Mouse (Mus musculus) neural tube, embryonic 11.5 days (tissue): Measurements from ENCODE around the gene D5Ertd579e. TPM values are rescaled to one million over a fixed set of nuclear protein-coding genes. Genes with fewer than 3 reads are reported as not detected.

ENCODE experiments used
- ATAC-seq: fragments of 200-750 bp; cut with Nextera tagmentation; 2 replicates; pipeline ENCODE4 v1.8.0; 2017; ENCODE audit warnings: moderate number of reproducible peaks, mild to moderate bottlenecking, moderate TSS enrichment, moderate library complexity; ENCODE audit not compliant: insufficient read depth, low FRiP score, low TSS enrichment
- DNase-seq: peaks from one replicate; pipeline ENCODE4 v3.0.0-alpha.2; 2015; ENCODE audit warnings: low spot score
- H3K27ac ChIP-seq: fragments of 300-500 bp; sonication (generic); 2 replicates; pipeline ENCODE4 v1.5.1; 2014; ENCODE audit warnings: low read depth, mild to moderate bottlenecking, low read length
- H3K27me3 ChIP-seq: fragments of 300-500 bp; sonication (generic); 2 replicates; pipeline ENCODE4 v1.6.1; 2014; ENCODE audit warnings: mild to moderate bottlenecking, low read length, mixed read lengths; ENCODE audit not compliant: control insufficient read depth, insufficient read depth
- H3K36me3 ChIP-seq: fragments of 300-500 bp; sonication (generic); 2 replicates; pipeline ENCODE4 v1.6.1; 2014; ENCODE audit warnings: mild to moderate bottlenecking, low read length, moderate library complexity, mixed read lengths; ENCODE audit not compliant: control insufficient read depth, insufficient read depth
- H3K4me1 ChIP-seq: fragments of 300-500 bp; sonication (generic); 2 replicates; pipeline ENCODE4 v1.6.1; 2014; ENCODE audit warnings: low read length, mixed read lengths; ENCODE audit not compliant: control insufficient read depth, insufficient read depth
- H3K4me2 ChIP-seq: fragments of 300-500 bp; sonication (generic); 2 replicates; pipeline ENCODE4 v1.6.1; 2014; ENCODE audit warnings: low read depth, mild to moderate bottlenecking, moderate library complexity
- H3K4me3 ChIP-seq: fragments of 300-500 bp; sonication (generic); 2 replicates; pipeline ENCODE4 v1.5.1; 2014; ENCODE audit warnings: low read depth, low read length
- H3K9ac ChIP-seq: fragments of 300-500 bp; sonication (generic); 2 replicates; pipeline ENCODE4 v1.6.1; 2014; ENCODE audit warnings: mild to moderate bottlenecking, low read length
- H3K9me3 ChIP-seq: fragments of 300-500 bp; sonication (generic); 2 replicates; pipeline ENCODE4 v1.6.1; 2016; ENCODE audit warnings: low read length; ENCODE audit not compliant: control insufficient read depth
- WGBS: fragments of 180-500 bp; shearing (Covaris S2); extraction: QIAGEN DNeasy Blood & Tissue Kit; methylation state at CpG from one replicate; pipeline ENCODE4 v1.1.7; 2014; 5-methylcytosine and 5-hydroxymethylcytosine counted together
- polyA plus RNA-seq: library from polyadenylated mRNA; unstranded; fragments of >200 nt; fragmentation: Nextera tagmentation; extraction: Ambion mirVana; gene quantifications from 2 replicates; pipeline ENCODE4 v1.2.1, GENCODE M21; 2014

The D5Ertd579e gene
- polyA plus RNA-seq, 1 experiment from 2014 or later: 36.4 TPM

DNA sequence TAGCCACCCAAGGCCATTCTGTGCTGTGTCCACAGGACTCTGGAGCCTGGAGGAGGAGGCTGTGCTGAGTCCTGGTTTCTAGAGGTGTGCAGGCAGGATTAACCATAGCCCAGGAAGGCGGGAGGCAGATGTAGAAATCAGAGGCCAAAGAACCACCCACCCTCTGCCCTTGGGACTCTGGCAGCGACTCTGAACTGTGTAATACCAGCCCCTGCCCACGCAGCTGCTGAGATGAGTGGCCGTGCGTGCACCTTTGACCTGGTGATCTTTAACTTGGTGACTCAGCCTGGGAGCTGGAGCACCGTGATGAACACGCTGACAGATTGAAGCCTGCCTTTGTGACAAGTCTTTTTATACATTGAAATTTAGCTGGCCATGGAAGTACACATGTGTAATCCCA, 28.4 kb upstream of the D5Ertd579e start:
- Histone ChIP-seq H3K4me1 (no peaks in the 10 kb centered on the region), H3K9ac (no peak overlapping the region), H3K27me3 (no peaks in the 10 kb centered on the region), H3K27ac (no peak overlapping the region), H3K36me3 (no peaks in the 10 kb centered on the region), H3K4me2 (no peak overlapping the region), H3K9me3 (no peaks in the 10 kb centered on the region), H3K4me3 (no peak overlapping the region)
- DNase-seq (no peak), ATAC-seq (no peak)
- WGBS: 76% methylated on average over 7 of the region's 7 CpGs

DNA sequence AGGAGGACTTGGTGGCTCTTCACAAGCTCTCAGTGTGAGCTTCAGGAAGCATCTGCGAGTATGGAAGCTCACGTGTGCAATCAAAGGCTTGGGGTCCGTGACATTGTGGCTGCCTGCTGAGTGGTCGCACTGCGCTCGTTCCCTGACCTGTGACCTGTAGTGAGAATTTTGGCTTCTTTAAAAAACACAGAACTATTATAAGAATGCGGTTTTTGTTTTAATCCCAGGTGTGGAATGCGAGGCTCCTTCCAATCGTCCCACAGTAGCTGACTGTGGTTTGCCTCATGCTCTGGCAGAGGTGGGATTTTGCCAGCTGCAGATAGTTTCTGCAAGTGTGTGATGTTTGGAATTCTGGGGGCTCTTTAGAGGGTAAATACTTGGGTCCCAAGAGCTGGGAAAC, 27.5 kb upstream of the D5Ertd579e start:
- Histone ChIP-seq H3K4me2 (no peak overlapping the region), H3K27me3 (no peaks in the 10 kb centered on the region), H3K9me3 (no peaks in the 10 kb centered on the region), H3K4me3 (no peak overlapping the region), H3K36me3 (no peaks in the 10 kb centered on the region), H3K27ac (no peak overlapping the region), H3K9ac (no peak overlapping the region), H3K4me1 (no peaks in the 10 kb centered on the region)
- no peak for ATAC-seq
- DNase-seq: no peak
- 64% methylated on average over 9 of the region's 9 CpGs for WGBS

DNA sequence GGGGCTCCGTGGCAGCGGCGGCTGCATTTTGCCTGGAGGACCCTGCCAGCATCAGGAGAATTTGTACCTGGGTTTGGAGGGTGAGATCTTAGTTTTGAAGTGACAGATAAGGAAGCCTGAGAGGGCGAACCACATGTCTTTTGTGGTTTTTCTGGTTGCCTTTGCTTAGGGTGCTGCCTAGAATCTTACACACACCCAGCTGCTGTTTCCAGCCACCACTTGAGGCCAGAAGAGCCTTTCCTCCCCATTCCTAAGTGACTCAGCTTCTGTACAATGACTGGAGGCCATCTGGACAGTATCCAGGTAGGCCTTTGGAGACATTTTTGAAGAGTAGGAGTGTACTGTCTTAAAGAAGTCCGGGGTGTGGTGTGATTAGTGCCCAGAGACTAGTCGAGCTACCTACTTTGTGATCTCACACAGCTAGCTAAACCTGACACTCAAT, 26.6 kb upstream of the D5Ertd579e start:
- ATAC-seq (no peak), DNase-seq (no peak)
- 84% methylated on average over 6 of the region's 6 CpGs for WGBS
- Histone ChIP-seq H3K4me1 (no peaks in the 10 kb centered on the region), H3K4me3 (no peak overlapping the region), H3K9me3 (no peaks in the 10 kb centered on the region), H3K27ac (no peak overlapping the region), H3K4me2 (no peak overlapping the region), H3K27me3 (no peaks in the 10 kb centered on the region), H3K36me3 (no peaks in the 10 kb centered on the region), H3K9ac (no peak overlapping the region)

DNA sequence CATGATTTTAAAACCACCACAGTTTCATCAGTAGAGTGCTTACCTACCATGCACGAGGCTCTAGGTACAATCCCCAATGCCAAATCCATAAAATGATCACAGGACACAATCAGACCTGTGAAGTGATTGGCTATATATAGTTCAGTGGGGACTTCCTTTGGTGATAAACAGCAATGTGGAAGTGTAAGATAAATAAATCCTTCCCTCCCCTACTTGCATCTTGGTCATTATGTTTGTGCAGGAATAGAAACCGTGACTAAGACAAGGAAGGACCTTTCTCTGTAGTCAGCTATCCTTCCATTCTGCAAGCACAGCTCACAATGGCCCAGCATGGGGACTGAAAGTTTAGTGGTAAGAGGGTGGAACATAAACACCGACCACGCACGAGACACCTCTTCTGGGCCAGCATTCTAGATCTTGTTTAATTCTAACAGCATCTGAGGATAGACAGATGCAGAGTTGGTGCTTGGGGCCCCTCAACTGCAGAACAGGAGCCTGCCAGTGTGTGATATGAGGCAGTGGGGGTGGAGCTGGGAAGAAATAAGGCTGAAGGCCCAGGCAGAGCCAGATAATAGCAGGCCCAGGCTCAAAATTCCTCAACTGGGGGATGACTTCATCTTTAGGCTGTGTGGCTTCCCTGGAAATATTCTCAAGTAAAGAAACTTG, 25.0 kb upstream of the D5Ertd579e start:
- no peaks in the 10 kb centered on the region for H3K27me3 ChIP-seq
- no peak overlapping the region for H3K4me2 ChIP-seq
- ATAC-seq: no peak
- H3K27ac ChIP-seq: no peak overlapping the region
- WGBS: 80% methylated on average over 5 of the region's 5 CpGs
- no peak for DNase-seq
- H3K4me3 ChIP-seq: no peak overlapping the region
- no peaks in the 10 kb centered on the region for H3K9me3 ChIP-seq
- no peak overlapping the region for H3K9ac ChIP-seq
- no peaks in the 10 kb centered on the region for H3K4me1 ChIP-seq
- no peaks in the 10 kb centered on the region for H3K36me3 ChIP-seq

DNA sequence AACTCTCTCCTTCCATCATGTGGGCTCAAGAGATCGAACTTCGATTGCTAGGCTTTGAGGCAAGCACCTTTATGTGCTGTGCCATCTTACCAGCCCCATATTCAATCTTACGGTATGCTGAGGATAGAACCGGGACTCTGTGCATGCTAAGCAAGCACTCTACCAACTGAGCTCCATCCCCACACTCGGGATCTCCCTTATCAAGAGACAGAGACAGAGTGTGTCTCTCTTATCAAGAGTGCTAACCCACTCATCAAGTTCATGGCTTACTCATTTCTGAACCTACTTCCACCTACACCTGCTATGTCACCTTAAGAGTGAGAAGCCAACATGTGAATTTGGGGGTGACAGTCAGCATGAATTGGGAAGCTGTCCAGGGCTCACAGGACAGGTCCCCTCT, 24.4 kb upstream of the D5Ertd579e start:
- no peaks in the 10 kb centered on the region for H3K4me1 ChIP-seq
- H3K4me2 ChIP-seq: no peak overlapping the region
- H3K27ac ChIP-seq: no peak overlapping the region
- no peaks in the 10 kb centered on the region for H3K27me3 ChIP-seq
- no peaks in the 10 kb centered on the region for H3K36me3 ChIP-seq
- DNase-seq (no peak), ATAC-seq (no peak)
- no peaks in the 10 kb centered on the region for H3K9me3 ChIP-seq
- WGBS: 82% methylated on average over 5 of the region's 5 CpGs
- H3K4me3 ChIP-seq: no peak overlapping the region
- no peak overlapping the region for H3K9ac ChIP-seq

DNA sequence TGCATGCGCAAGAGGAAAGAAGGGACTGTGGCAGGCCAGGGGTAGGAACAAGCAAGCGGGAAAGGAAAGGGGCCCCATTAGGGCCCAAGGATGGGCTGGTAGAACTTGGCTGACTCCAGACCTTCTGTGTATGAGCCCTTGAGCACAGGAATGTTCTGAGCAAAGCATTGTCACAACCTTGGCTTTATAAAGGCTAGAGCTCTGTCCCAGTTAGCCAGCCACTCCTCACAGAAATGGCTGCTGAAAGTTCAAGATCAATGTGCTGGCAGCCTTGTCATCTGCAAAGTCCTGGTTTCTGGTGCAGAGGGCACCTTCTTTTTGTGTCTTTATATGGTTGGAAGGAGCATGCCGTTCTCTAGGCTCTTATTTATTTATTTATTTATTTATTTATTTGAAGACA, 23.8 kb upstream of the D5Ertd579e start:
- no peak overlapping the region for H3K9ac ChIP-seq
- no peaks in the 10 kb centered on the region for H3K4me1 ChIP-seq
- DNase-seq (no peak), ATAC-seq (no peak)
- H3K27me3 ChIP-seq: no peaks in the 10 kb centered on the region
- no peak overlapping the region for H3K4me2 ChIP-seq
- WGBS: 92% methylated on average over 3 of the region's 3 CpGs
- H3K36me3 ChIP-seq: no peaks in the 10 kb centered on the region
- H3K27ac ChIP-seq: no peak overlapping the region
- no peaks in the 10 kb centered on the region for H3K9me3 ChIP-seq
- no peak overlapping the region for H3K4me3 ChIP-seq

GRCm38 (mm10) chr5:36719135-36719534, 23.3 kb upstream of the D5Ertd579e start:
- Histone ChIP-seq H3K27ac (no peak overlapping the region), H3K4me1 (no peaks in the 10 kb centered on the region), H3K36me3 (no peaks in the 10 kb centered on the region), H3K9me3 (no peaks in the 10 kb centered on the region), H3K4me3 (no peak overlapping the region), H3K27me3 (no peaks in the 10 kb centered on the region), H3K4me2 (no peak overlapping the region), H3K9ac (no peak overlapping the region)
- WGBS: 76% methylated on average over 5 of the region's 5 CpGs
- ATAC-seq (no peak), DNase-seq (no peak)

GRCm38 (mm10) chr5:36717889-36718288, 22.1 kb upstream of the D5Ertd579e start:
- H3K4me2 ChIP-seq: no peak overlapping the region
- H3K9ac ChIP-seq: no peak overlapping the region
- H3K4me1 ChIP-seq: peaks cover 4% of the 10 kb centered on the region; the same call in 1 of the 2 replicates
- H3K4me3 ChIP-seq: no peak overlapping the region
- no peaks in the 10 kb centered on the region for H3K27me3 ChIP-seq
- no peaks in the 10 kb centered on the region for H3K9me3 ChIP-seq
- 76% methylated on average over 3 of the region's 3 CpGs for WGBS
- H3K36me3 ChIP-seq: no peaks in the 10 kb centered on the region
- ATAC-seq (no peak), DNase-seq (no peak)
- no peak overlapping the region for H3K27ac ChIP-seq

GRCm38 (mm10) chr5:36716816-36717215, 21.0 kb upstream of the D5Ertd579e start:
- DNase-seq: no peak
- WGBS: 72% methylated on average over 2 of the region's 2 CpGs
- H3K4me1 ChIP-seq: peaks cover 11% of the 10 kb centered on the region; the same call in 1 of the 2 replicates
- ATAC-seq: no peak
- no peak overlapping the region for H3K4me2 ChIP-seq
- H3K36me3 ChIP-seq: no peaks in the 10 kb centered on the region
- H3K27ac ChIP-seq: no peak overlapping the region
- no peaks in the 10 kb centered on the region for H3K27me3 ChIP-seq
- no peaks in the 10 kb centered on the region for H3K9me3 ChIP-seq
- H3K4me3 ChIP-seq: no peak overlapping the region
- no peak overlapping the region for H3K9ac ChIP-seq
